Mouse (Mus musculus): Measurements from ENCODE around the gene Zscan2. TPM values are rescaled to one million over a fixed set of nuclear protein-coding genes. Genes with fewer than 3 reads are reported as not detected.

Zscan2 gene
- total RNA-seq, 1 experiment from 2014 or later = 4.9 TPM

DNA sequence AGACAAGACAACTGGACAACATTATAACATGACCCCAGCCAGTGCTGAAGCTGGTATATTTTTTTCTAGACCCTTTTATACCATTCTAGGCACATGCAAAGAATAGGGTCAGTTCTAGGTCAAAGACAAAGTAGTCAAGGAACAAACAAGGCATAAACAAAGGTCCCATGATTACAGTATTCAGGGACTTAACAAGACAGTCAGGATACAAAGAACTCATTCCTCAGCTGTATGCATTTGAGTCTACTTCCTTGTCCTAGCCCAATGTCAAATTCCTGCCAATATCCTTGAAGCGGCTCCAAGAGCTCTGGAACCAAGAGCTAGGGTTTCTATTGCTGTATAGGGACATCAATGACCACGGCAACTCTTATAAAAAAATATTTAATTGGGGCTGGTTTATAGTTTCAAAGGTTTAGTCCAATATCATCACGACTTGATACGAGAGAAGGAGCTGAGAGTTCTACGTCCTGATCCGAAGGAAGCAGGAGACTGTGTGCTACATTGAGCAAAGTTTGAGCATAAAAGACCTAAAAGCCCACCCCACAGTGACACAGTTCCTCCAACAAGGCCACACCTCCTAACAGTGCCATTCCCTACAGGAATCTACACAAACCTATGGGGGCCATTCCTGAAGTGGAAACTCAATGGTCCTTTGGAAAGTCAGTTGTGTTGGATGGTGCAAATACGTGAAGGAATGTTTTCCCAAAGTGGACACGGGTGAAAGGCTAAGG is 16.6 kb upstream of the Zscan2 start:
- no peak for DNase-seq

DNA sequence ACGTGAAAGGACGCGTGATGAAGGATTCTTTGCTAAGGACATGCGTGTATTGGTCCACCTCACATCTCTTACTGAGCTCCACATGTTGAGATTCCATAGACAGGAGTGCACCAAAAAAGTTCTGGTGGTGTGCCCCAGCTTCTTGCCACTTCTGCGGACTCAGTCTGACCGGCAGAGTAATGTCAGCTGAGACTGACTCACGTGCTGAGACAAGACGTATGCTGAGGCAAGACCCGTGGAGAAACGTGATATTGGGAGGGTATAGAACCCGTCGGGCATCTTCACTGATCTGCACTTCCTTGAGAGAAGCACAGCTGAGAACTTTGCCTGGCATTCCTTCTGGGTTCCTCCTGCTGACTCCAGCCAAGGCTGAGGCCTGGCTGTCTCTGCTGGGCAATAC is 16.0 kb upstream of the Zscan2 start:
- no peak for DNase-seq

DNA sequence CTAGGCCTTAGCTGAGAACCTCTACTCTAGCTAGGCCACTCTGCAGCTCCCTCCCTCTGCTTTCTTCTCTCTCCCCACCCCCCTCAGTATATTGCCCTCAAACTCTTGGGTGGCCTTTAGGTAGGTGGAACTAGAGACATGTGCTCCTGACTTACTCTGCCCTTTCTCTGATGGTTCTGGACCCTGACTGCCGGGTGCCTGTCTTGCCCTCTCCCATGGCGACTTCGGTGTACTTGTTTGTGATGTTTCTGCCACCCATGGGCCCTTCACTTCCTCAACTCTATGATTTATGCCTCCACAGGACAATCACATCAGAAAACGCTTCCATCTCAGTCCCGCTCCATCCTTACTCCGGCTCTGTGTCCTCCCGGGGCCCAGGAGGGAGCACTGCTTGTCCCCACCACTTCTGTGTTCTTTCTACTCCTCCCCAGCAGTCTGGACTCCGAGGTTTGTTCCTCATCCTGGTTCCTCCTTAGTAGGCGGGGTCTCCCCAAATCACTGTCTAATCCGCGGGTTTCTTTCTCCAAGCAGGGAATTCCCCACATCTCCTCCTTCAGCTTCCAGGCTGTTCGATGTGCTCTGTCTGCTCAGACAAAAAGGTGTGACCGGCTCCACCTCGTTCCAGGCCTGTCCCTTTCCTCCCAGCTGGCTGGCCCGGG is 15.0 kb upstream of the Zscan2 start:
- no peak for DNase-seq

DNA sequence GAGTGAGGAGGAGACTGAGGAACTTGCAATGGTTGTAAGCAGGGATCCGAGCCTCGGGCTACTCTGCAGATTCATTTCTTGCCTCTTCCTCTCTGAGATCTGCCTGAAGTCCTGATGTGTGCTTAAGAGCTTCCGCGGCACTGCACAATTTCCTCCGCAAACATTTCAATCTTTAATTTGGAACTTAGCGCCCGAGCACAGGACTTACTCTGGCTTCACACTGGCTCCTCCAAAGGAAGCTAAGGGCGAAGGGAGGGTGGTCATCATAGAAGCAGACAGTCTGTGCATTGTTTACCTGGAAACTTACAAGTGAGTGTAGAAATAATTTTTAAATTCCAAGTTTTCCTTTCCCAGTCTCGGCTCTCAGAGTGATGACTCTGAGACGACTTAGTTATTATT is 14.4 kb upstream of the Zscan2 start:
- DNase-seq = no peak

DNA sequence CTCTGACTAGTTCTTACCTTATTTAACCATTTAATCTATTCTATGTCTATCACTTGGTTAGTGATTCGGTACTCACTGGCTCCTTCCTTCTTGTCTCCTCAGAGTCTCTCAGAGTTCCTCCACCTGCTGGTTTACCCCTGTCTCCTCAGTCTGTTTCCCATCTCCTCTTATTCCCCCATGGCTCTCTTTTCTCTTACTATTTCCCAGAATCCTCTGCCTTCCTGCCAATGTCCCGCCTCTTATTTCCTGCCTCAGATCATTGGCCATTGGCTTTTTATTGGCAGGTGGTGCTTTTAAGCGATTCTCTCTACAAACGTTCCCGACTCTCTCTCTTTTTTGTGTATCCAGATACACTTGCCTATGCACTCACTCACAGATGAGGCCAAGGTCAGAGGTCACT is 14.0 kb upstream of the Zscan2 start:
- no peak for DNase-seq

DNA sequence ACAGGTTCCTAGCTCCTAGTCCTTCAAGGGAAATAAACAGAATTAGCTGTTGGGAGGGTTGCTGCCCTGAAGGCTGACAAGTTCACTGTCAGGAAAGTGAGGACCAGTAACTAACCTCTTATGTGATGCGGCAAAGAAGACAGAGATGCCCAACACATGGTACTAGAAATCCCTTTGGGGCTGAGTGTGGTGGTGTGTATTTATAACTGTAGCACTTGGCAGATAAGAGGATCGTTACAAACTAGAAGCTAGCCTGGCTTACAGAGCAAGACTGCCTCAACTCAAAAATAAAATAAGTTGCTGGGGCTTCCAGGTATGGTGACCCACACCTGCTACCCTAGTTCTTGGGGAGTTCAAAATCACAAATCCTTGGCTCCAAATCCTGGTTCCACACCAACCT is 11.5 kb upstream of the Zscan2 start:
- DNase-seq = no peak

DNA sequence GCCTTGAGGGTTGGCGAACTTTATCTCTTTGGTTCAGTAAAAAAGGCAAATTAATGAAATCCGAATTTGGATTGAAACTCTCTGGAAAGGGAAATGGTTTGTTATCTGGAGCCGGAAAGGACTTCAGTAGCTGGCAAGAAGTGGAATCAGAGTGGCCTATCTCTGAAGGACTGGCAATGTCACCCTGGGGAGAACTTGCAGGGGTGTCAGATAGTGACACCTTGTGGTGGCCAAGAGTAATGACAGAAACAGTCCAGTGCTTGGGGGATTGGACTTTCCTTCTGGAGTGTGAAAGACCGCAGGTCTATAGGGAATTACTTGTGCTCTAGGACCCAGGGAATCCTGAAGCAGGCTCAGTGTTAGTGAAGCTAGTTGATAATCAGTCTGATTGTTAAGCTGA is 11.0 kb upstream of the Zscan2 start:
- peak; percentile 76 for DNase-seq

DNA sequence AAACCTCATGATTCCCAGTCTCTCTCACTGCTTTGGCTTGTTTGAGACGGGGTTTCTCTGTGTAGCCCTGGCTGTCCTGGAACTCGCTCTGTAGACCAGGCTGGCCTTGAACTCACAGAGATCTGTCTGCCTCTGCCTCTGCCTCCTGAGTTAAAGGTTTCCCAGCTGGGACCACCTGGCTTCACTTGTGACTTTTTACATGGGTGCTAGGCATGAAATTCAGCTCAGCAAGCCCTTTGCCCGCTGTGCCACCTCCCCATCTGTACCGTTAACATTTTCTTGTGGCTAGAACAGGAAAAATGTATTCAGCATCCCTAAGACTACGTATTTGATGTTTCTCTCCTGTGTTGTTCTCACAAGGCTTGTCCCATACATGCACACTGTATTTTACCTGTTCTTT is 10.2 kb upstream of the Zscan2 start:
- DNase-seq = no peak

DNA sequence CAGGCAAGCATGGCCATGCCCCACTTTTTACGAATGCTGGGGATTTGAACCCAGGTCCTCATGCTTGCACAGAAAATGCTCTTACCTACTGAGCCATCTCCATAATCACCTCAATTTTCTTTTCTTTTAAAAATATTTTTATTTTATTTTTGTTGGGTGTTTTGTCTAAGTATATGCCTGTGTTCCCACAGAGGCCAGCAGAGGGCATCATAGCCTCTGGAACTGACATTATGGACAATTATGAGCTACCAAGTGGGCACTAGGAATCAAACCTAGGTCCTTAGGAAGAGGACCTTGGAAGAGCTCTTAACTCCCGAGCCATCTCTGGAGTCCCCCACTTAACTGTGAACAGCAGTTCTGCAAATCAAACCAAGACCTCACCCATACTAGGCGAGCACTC is 7.5 kb upstream of the Zscan2 start:
- no peak for DNase-seq

DNA sequence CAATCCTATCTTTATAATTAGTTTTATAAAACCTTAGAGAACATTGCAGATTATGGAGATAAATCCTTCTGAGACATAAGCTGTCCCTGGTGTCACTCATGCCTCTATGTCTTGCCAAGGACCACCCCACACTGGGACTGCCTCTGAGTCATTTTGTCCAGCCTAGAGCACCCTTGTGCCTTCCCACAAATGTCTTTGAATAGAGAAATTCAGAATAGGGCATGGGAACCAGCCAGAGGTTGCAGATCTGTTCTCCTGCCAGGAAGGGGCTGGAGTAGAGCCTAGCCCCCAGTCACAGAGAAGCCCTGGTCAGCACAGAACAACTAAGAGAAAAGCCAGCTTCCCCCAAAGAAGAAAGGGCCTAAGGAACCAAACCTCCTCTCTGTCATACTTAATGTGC is 5.4 kb upstream of the Zscan2 start:
- DNase-seq = no peak

DNA sequence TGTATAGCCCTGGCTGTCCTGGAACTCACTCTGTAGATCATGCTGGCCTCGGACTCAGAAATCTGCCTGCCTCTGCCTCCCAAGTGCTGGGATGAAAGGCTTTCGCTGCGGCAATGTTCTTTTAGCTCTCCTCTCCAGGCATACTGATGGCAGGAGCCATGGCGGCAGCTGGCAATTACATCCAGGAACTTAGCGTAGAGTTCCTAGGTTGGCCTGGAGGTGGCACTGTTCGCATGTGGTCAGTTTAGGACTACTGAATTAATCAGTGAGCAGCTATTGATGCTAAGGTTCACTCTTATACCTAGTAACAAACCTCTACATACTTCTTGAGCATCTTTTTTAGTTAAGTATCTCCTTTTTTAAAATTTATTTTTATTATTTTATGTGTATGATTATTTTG is 3.5 kb upstream of the Zscan2 start:
- peak; percentile 89 for DNase-seq

DNA sequence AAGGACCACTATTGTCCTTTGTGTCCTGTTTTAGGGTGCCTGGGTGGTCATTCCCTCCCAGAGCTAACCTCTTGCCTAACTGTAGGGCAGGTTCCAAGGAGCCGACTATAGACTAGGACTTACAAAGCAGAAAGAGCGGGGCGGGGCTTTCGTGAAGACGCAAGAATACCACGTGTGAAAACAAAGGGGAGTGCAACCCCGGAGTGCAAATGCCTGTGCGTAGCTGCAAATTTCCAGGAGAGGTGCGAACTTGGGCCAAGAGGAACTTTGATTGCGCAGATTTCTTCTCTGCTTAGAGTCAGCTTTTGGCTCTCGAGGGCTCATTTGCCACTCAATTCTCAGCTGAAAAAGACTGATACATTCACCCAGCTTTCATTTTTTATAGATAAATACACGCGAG is 493 bp upstream of the Zscan2 start:
- peak; percentile 72 for DNase-seq

DNA sequence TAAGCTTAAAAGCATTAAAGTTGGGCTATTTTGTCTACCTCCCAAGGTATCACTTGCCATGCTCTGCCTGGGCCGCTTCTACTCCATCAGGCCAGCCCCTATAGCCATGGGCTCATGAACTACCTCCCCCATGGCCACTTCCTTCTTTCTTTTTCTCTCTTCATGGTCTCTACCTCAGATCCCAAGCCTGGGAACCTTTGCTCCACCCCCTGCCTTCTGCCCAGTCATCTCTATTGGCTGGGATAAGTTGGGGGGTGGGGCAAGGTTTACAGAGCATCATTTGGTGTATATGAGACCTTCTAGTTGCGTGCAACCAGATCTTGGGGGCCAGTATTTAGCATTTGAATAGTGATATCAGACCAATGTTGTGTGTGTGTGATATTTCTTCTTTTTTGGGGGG is 1.8 kb downstream of the Zscan2 start:
- no peak for DNase-seq

DNA sequence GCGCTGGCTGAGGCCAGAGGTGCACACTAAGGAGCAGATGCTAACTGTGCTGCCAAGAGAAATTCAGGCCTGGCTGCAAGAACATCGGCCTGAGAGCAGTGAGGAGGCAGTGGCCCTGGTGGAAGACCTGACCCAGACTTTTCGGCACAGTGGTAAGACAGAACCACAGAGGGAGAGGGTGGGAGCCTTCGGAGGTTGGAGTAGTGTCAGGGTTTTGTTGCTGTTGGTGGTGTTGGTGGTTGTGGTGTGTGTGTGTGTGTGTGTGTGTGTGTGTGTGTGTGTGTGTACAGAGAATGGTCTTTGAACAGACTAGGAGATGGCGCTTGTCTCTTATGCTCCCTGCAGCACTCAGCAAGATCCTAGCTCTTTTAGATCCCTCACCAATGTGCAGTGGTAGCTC is 2.8 kb downstream of the Zscan2 start:
- DNase-seq = no peak

DNA sequence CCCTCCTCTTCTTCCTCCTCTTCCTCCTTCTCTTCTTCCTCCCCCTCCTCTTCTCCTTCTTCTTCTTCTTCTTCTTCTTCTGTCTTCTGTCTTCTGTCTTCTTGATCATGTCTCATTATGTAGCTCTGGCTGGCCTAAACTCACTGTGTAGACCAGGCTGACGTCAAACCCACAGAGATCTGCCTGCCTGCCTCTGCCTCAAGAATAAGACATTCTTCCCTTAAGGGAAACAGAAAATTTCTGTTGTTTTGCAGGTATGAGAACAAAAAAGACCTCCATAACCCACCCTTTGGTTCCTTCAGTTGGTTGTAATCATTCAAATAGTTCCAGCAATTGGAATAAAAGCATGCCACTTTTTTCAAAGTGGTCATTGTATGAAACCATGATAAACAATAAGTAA is 3.4 kb downstream of the Zscan2 start:
- DNase-seq = no peak

DNA sequence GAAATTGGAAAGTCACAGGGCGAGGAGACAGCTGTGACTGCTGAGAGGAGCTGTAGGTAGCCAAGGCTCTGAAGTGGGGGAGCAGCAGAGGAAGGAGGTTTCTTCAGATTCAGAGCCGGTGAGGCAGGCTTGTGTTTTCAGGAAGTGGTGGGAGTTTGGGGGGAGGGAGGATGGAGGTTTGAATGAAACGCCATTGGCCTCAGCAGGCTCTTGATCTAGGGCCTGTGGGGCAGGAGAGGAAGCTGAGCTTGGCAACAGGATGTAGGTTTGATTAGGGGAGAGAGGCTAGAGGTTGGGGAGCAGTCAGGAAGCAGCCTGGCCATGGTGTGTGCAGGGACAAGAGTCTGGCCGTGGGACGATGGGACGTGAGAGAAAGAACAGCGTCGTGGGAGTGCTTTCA is 4.1 kb downstream of the Zscan2 start:
- peak; percentile 55 for DNase-seq

DNA sequence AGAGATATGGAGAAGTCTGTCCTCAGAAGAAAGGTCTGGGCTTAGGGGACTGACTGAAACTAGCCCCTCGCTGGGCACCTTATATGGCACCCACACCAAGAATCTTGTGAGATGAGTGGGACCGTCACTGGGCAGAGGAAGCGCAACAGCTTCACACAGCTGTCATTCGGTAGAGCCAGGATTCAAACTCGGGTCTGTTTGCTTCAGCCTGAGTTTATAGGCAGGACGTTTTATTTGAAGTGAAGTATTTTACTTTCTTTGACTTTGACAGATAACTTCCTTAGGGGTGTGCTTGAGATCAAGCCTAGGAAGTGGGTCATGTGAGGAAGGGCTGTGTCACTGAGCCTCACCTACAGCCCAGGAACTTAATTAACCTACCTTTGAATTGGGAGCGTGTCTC is 4.8 kb downstream of the Zscan2 start:
- no peak for DNase-seq

DNA sequence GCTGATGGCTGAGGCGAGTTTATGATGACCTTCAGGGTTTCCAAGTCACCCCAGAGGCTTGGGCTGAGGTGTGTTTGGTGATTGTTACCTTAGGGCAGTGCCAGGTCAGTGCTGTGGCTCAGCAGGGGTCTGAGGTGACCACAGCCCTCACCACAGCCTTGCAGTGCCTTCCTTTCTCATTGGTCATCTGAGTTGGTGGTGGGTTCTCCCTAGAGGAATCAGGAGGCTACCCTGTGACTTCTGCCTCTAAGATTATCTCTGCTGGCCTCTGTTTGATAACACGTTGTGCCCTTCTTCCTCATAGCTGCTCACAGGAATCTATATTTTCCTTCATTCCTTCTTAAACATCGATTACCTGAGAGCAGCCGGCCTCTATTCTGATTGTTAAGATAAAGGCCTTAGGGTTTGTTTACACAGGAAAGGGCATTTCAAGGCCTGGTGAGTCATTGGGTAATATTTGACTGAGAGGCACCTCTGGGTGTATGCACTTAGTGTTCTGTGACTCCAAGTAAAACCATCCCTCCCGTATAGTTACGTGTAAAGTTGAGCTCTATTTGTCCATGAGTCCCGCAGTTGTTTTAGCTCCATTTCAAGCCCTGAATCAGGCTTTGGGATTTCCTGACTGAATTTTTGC is 5.9 kb downstream of the Zscan2 start:
- no peak for DNase-seq

DNA sequence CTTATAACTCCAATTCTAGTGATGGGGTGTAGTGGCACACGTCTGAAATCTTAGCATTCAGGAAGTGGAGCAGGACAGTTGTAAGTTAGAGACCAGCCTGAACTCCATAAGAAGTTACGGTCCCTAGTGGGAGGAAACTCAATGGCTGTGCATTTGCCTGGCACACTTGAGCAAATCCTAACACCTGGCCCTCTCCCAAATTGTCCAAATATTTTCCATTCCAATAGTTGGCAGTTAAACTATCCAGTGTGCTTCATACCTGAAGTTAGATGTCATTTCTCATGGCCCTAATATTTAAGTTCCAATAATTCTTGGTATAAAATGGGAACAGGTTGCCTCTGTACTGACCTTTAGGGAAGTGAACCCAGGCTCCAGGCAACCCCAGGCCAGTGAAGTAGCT is 8.0 kb downstream of the Zscan2 start:
- DNase-seq = no peak

DNA sequence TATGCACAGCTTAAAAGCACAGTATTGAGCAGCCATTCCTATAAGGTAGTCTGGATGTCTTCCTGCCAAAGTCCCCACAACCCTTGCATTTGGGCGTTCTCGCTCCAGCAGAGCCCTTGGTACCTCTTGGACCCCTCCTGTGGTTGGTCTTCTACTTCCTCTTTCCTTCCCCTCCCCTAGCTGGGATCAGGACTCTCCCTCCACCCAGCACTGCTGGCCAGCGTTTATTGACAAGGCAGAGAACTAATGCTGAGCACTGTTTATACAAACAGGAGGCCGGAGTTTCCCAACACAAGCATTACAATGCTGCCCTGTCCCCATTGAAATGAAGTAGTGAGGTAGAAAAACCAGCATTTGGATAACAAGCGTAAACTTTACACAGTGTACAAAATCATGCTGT is 12.3 kb downstream of the Zscan2 start:
- DNase-seq = no peak

DNA sequence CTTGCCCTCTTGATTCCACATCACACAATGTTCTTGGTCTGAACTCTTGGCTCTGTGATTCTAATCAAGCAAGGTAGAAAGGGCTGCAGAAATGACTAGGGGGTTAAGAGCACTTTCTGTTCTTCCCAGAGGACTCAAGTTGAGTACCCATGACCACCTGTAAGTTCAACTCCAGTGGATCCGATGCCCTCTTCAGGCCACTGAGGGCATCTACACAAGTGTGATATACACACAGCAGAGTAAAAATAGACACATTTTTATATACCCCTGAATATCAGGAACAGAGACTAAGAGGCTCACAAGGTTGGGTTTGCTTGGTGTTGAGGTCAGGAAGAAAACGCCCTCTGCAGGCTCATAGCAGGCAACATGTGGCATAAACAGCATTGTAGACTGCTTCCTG is 12.9 kb downstream of the Zscan2 start:
- no peak for DNase-seq

DNA sequence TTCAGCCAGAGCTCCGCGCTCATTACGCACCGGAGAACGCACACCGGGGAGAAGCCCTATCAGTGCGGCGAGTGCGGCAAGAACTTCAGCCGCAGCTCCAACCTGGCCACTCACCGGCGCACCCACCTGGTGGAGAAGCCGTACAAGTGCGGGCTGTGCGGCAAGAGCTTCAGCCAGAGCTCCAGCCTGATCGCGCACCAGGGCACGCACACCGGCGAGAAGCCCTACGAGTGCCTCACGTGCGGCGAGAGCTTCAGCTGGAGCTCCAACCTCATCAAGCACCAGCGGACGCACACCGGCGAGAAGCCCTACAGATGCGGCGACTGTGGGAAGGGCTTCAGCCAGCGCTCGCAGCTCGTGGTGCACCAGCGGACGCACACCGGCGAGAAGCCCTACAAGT is 15.0 kb downstream of the Zscan2 start:
- DNase-seq = no peak

DNA sequence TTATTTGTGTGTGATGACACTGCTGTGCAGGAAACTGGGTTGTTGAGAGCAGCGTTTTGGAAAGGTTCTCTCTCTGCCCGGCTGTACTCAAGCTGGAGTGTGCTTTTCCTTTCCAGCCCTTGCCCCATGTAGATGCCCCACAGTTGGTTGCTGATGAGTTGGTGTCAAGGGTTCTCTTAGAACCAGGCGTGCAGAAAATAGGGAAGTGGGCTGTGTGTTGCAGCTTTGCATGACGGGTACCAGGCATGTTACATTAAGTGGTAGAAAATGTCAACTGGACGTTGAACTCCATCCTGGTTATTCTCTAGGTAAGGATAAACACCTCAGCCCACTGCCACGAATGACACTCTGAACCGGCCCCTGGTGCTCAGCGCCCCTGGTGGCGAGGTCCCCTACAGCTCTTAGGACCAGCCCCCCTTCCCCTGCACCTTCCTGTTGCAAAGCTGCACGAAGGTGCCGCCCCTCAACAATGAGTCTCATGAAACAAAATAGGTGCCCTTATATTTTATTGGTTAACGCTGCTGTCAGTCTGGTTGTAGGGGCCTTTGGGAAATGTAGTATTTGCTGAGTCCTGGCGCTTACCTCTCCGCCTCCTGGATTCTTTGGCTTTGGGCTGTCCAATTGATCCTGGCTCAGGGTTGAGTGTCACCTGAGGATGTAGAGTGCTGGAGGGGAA is 22.2 kb downstream of the Zscan2 start:
- DNase-seq = peak; percentile 65

Data from adrenal gland, postnatal 14 days (tissue).